Mouse (Mus musculus) thymus, adult 18-20 months (tissue): ENCODE data around the gene Capn11.

Source experiments
- DNase-seq, 2 experiments: peaks; one replicate each; pipeline ENCODE4 v3.0.0; 2022; ENCODE audit warnings: mixed read lengths in 2 of 2

The Capn11 gene

GRCm38 (mm10) chr17:45681588-45681987, 22.5 kb upstream of the Capn11 start:
- DNase-seq, result no peak

- no peak for DNase-seq
Observed at GRCm38 (mm10) chr17:45680391-45680980, 21.4 kb upstream of the Capn11 start.

GRCm38 (mm10) chr17:45678106-45678505, 19.0 kb upstream of the Capn11 start:
- DNase-seq, result peak in 1 of 2 experiments; percentile 38

GRCm38 (mm10) chr17:45672598-45672997, 13.5 kb upstream of the Capn11 start:
- DNase-seq, result no peak

- DNase-seq, result no peak
Observed at GRCm38 (mm10) chr17:45671821-45672220, 12.7 kb upstream of the Capn11 start.

GRCm38 (mm10) chr17:45667986-45668385, 8.9 kb upstream of the Capn11 start:
- DNase-seq, result no peak

- DNase-seq, result no peak
Observed at GRCm38 (mm10) chr17:45667481-45667880, 8.4 kb upstream of the Capn11 start.

GRCm38 (mm10) chr17:45666091-45666490, 7.0 kb upstream of the Capn11 start:
- no peak for DNase-seq

GRCm38 (mm10) chr17:45664608-45665007, 5.5 kb upstream of the Capn11 start:
- no peak for DNase-seq

GRCm38 (mm10) chr17:45663106-45663919, 4.2 kb upstream of the Capn11 start:
- peak; percentile 34 to 42 for DNase-seq

- no peak for DNase-seq
Observed at GRCm38 (mm10) chr17:45655820-45656219, 3.3 kb downstream of the Capn11 start.

GRCm38 (mm10) chr17:45653233-45653632, 5.9 kb downstream of the Capn11 start:
- DNase-seq, result no peak

- no peak for DNase-seq
Observed at GRCm38 (mm10) chr17:45644185-45644584, 14.9 kb downstream of the Capn11 start.

- peak; percentile 46 to 61 for DNase-seq
Observed at GRCm38 (mm10) chr17:45642701-45643100, 16.4 kb downstream of the Capn11 start.

- DNase-seq, result no peak
Observed at GRCm38 (mm10) chr17:45641981-45642380, 17.1 kb downstream of the Capn11 start.

GRCm38 (mm10) chr17:45638596-45639295, 20.4 kb downstream of the Capn11 start:
- DNase-seq, result peak; percentile 75 to 84

- DNase-seq, result no peak
Observed at GRCm38 (mm10) chr17:45634033-45634432, 25.1 kb downstream of the Capn11 start.

- DNase-seq, result no peak
Observed at GRCm38 (mm10) chr17:45631940-45632339, 27.2 kb downstream of the Capn11 start.

GRCm38 (mm10) chr17:45630992-45631391, 28.1 kb downstream of the Capn11 start:
- DNase-seq, result no peak

- DNase-seq, result peak; percentile 48 to 63
Observed at GRCm38 (mm10) chr17:45629861-45630694, 29.0 kb downstream of the Capn11 start.

- no peak for DNase-seq
Observed at GRCm38 (mm10) chr17:45628885-45629855, 30.0 kb downstream of the Capn11 start.
